In the genomic region with DNA sequence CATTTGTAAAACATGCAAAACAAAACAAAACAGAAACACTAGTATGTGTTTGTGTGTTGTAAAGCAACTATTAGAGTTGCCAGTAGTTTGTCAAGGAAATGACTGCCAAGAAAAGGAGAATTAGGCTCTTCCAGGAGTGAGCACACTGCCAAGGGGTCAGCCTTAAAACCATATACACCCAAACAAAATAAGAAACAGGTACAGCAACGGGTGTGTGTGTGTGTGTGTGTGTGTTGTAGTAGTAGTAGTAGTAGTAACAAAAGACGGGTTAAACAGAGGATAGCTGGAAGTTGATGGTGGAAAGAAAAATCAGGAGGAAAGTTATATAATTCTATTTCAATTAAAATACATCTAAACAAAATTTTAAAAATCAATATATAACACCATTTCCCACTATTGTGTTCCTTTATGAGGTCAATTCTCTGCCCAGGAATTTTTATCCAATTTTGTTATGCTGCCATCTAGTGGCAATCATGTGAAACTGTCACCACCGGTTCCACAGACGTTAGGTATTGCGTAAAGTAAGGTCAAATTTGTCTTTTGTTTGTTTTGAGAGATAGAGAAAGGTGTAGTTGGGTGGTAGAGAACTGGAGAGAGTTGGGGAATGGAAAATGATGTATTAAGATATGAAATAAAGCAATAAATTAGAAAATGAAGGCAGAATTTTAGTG, we compare ENCODE assay signal across 8 mouse cellular contexts.
DNase-seq lines count a peak whose midpoint lies in the region; ATAC-seq and TF ChIP-seq lines count a peak whose summit lies in the region.

No protein-coding gene starts in this region.

- no peak for TF ChIP-seq CTCF in cerebellum, adult 2 months (IDR thresholded peaks at IDR 0.05; ENCODE audit: borderline replicate concordance, insufficient read depth, low read depth, low read length)
- TF ChIP-seq CTCF in liver, embryonic 14.5 days (IDR thresholded peaks at IDR 0.05; ENCODE audit: low read depth) = peak; percentile 47; the same call in 1 of the 2 replicates

- TF ChIP-seq POLR2A in cerebellum, adult 2 months (IDR thresholded peaks at IDR 0.05; ENCODE audit: borderline replicate concordance, insufficient read depth, low read length) = no peak

- no peak overlapping the region for H3K4me3 ChIP-seq in cerebellum, adult 2 months (replicated peaks; ENCODE audit: insufficient read depth, low read depth, low read length)
- H3K4me3 ChIP-seq in liver, embryonic 14.5 days (ENCODE audit: insufficient read depth in 1 of 2, low read depth in 2 of 2, low read length in 2 of 2) = no peak overlapping the region
- H3K4me3 ChIP-seq in liver, embryonic 12.5 days = no peak overlapping the region

- peak; percentile 20 to 34 for DNase-seq in cerebellum, adult 2 months
- no peak for DNase-seq in cerebellum, adult 11 months
- DNase-seq in liver, embryonic 14.5 days (ENCODE audit: low read depth in 3 of 3, low spot score in 3 of 3) = no peak
- no peak for DNase-seq in adrenal gland, adult 18-20 months (ENCODE audit: low spot score in 2 of 2)
- DNase-seq in urinary bladder, postnatal 36 days (ENCODE audit: low spot score in 2 of 2) = no peak

- WGBS in cerebellum, adult 2 months = 55% methylated on average over 5 of the region's 5 CpGs
- WGBS in liver, embryonic 14.5 days (ENCODE audit: insufficient replicate concordance) = 42% methylated on average over 5 of the region's 5 CpGs
- 33% methylated on average over 5 of the region's 5 CpGs for WGBS in liver, embryonic 12.5 days (ENCODE audit: insufficient replicate concordance)

- no peak overlapping the region for H3K27ac ChIP-seq in cerebellum, adult 2 months (ENCODE audit: insufficient read depth, low read length)
- H3K27ac ChIP-seq in liver, embryonic 14.5 days = no peak overlapping the region
- H3K27ac ChIP-seq in liver, embryonic 12.5 days = no peak overlapping the region

- H3K9ac ChIP-seq in liver, embryonic 14.5 days (replicated peaks) = no peak overlapping the region
- H3K9ac ChIP-seq in liver, embryonic 12.5 days = no peak overlapping the region

- H3K27me3 ChIP-seq in cerebellum, adult 2 months (ENCODE audit: control insufficient read depth, insufficient read depth, low read length) = no peaks in the 10 kb centered on the region
- H3K27me3 ChIP-seq in liver, embryonic 14.5 days (ENCODE audit: control insufficient read depth, insufficient read depth, low read length) = no peaks in the 10 kb centered on the region
- H3K27me3 ChIP-seq in liver, embryonic 12.5 days (replicated peaks) = no peaks in the 10 kb centered on the region

- no peaks in the 10 kb centered on the region for H3K36me3 ChIP-seq in liver, embryonic 14.5 days (replicated peaks; ENCODE audit: control insufficient read depth, insufficient read depth, low read depth)
- H3K36me3 ChIP-seq in liver, embryonic 12.5 days = no peaks in the 10 kb centered on the region

- no peak for TF ChIP-seq EP300 in liver, embryonic 14.5 days (IDR thresholded peaks at IDR 0.05; ENCODE audit: low read depth)

- no peaks in the 10 kb centered on the region for H3K4me1 ChIP-seq in cerebellum, adult 2 months (ENCODE audit: control insufficient read depth, insufficient read depth, low read length)
- H3K4me1 ChIP-seq in liver, embryonic 14.5 days (replicated peaks; ENCODE audit: control insufficient read depth in 2 of 2, insufficient read depth in 2 of 2, low read length in 1 of 2) = no peaks in the 10 kb centered on the region
- H3K4me1 ChIP-seq in liver, embryonic 12.5 days = no peaks in the 10 kb centered on the region

- H3K9me3 ChIP-seq in liver, embryonic 14.5 days (ENCODE audit: control insufficient read depth, low read length) = no peaks in the 10 kb centered on the region
- no peaks in the 10 kb centered on the region for H3K9me3 ChIP-seq in liver, embryonic 12.5 days (replicated peaks)

- H3K4me2 ChIP-seq in liver, embryonic 14.5 days (ENCODE audit: low read depth) = no peak overlapping the region
- no peak overlapping the region for H3K4me2 ChIP-seq in liver, embryonic 12.5 days

- no peak for ATAC-seq in liver, embryonic 14.5 days (ENCODE audit: insufficient read depth)
- ATAC-seq in liver, embryonic 12.5 days = no peak
- peak; percentile 65; the same call in 1 of the 2 replicates for ATAC-seq in common myeloid progenitor, adult 5-6 weeks (replicated peaks; ENCODE audit: low read depth, poor library complexity, severe bottlenecking)
- 0 out of 2 replicates have a peak, but pooled peaks have one; percentile 54 for ATAC-seq in megakaryocyte, adult 5-6 weeks (ENCODE audit: poor library complexity, severe bottlenecking)

Comparison
In these comparisons a context has a peak if more than half of its experiments do, and no peak if none do; other contexts are left out.
1. DNase-seq: peak in cerebellum, adult 2 months (2 of 2); none in cerebellum, adult 11 months (single experiment), liver, embryonic 14.5 days (0 of 3), adrenal gland, adult 18-20 months (0 of 2) and urinary bladder, postnatal 36 days (0 of 2).
2. ATAC-seq: peak in common myeloid progenitor, adult 5-6 weeks (single experiment) and megakaryocyte, adult 5-6 weeks (single experiment); none in liver, embryonic 14.5 days (single experiment) and liver, embryonic 12.5 days (single experiment).